Mouse (Mus musculus): Measurements from ENCODE around the gene Slc25a41. TPM values are rescaled to one million over a fixed set of nuclear protein-coding genes. Genes with fewer than 3 reads are reported as not detected.
A peak's percentile ranks its signal among the peaks of the same experiment; 100 is the strongest.
"Not testable (repeated sequence)": the region's sequence is repeated elsewhere in the genome, so short reads cannot be mapped to it uniquely, and the experiment has no call there.

Slc25a41 gene
- polyA plus RNA-seq, 1 experiment from 2014 or later = not detected

DNA sequence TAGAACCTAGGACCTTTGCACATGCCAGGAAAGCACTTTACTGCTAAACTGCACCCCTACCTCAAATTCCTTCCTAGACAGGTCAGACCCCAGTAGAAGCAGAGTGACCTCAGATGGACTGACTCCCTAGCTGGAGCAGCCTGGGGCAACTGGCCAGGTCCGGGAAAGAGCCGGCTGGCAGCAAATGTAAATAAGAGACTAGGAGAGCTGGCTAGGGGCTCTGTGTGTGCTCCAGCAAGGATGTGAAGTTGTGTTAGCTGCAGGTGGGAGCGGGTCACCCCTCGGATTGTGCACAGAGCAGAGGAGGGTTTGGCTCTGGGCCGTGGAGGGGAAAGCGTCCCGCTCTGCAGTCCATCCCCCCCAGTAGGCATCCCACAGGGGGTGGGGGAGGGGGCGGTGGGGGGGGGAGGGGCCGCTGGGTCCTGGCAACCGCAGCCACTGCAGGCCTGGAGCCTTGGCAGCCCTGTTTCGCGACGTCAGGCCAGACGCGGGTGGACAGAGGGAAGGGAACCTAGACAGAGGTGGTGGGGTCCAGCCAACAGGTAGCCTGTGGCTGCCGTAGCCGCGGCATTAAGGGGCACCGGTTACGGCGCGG, 17.5 kb upstream of the Slc25a41 start, which contains the start of gene Crb3:
Crb3 (plus strand) TSS at position 215 of the 595 bp plus-strand sequence.
- Histone ChIP-seq H3K4me2 (ENCODE audit: low read depth, low read length) (peak within 1 kb of the TSS; percentile 58), H3K9ac (replicated peaks; ENCODE audit: low read depth, low read length) (peak within 1 kb of the TSS; percentile 67), H3K4me1 (ENCODE audit: control insufficient read depth, insufficient read depth, low read length) (peaks cover 8% of the 10 kb centered on the region; the same call in 1 of the 2 replicates), H3K4me3 (ENCODE audit: low read depth, low read length) (peak within 1 kb of the TSS; percentile 78), H3K36me3 (ENCODE audit: control insufficient read depth, insufficient read depth, low read length) (peaks cover 10% of the 10 kb centered on the region; the same call in 1 of the 2 replicates), H3K9me3 (ENCODE audit: control insufficient read depth, low read length) (no peaks in the 10 kb centered on the region), H3K27ac (ENCODE audit: low read depth, low read length) (peak within 1 kb of the TSS; percentile 70), H3K27me3 (ENCODE audit: control insufficient read depth, insufficient read depth, low read length) (peaks cover 23% of the 10 kb centered on the region)
- WGBS = 0% methylated on average over 19 of the region's 22 CpGs
- peak; percentile 19 for ATAC-seq (ENCODE audit: low read depth)

GRCm38 (mm10) chr17:57056246-57056645, 14.8 kb upstream of the Slc25a41 start:
- Histone ChIP-seq H3K36me3 (ENCODE audit: control insufficient read depth, insufficient read depth, low read length) (peaks cover 26% of the 10 kb centered on the region), H3K4me3 (ENCODE audit: low read depth, low read length) (no peak overlapping the region), H3K9ac (replicated peaks; ENCODE audit: low read depth, low read length) (no peak overlapping the region), H3K4me1 (ENCODE audit: control insufficient read depth, insufficient read depth, low read length) (0 out of 2 replicates have a peak, but pooled peaks cover 3% of the 10 kb centered on the region), H3K27me3 (ENCODE audit: control insufficient read depth, insufficient read depth, low read length) (peaks cover 1% of the 10 kb centered on the region; the same call in 1 of the 2 replicates), H3K4me2 (ENCODE audit: low read depth, low read length) (no peak overlapping the region), H3K27ac (ENCODE audit: low read depth, low read length) (no peak overlapping the region), H3K9me3 (ENCODE audit: control insufficient read depth, low read length) (no peaks in the 10 kb centered on the region)
- 90% methylated on average over 3 of the region's 3 CpGs for WGBS
- no peak for ATAC-seq (ENCODE audit: low read depth)

DNA sequence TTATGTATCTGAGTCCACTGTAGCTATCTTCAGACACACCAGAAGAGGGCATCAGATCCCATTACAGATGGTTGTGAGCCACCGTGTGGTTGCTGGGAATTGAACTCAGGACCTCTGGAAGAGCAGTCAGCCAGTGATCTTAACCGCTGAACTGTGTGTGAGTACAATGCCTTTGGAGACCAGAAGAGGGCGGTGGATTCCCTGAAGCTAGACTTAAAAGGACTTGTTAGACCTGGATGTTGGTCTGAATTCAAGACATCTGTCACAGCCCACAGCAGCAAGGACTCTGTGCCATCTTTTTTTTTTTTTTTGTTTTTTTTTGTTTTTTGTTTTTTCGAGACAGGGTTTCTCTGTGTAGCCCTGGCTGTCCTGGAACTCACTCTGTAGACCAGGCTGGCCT, 10.2 kb upstream of the Slc25a41 start:
- not testable (repeated sequence) for H3K9me3 ChIP-seq (ENCODE audit: control insufficient read depth, low read length); H3K4me2 ChIP-seq (ENCODE audit: low read depth, low read length); H3K27ac ChIP-seq (ENCODE audit: low read depth, low read length); H3K4me3 ChIP-seq (ENCODE audit: low read depth, low read length); H3K4me1 ChIP-seq (ENCODE audit: control insufficient read depth, insufficient read depth, low read length); H3K9ac ChIP-seq (replicated peaks; ENCODE audit: low read depth, low read length); ATAC-seq (ENCODE audit: low read depth); H3K27me3 ChIP-seq (ENCODE audit: control insufficient read depth, insufficient read depth, low read length)
- H3K36me3 ChIP-seq (ENCODE audit: control insufficient read depth, insufficient read depth, low read length) = peaks cover 31% of the 10 kb centered on the region
- 91% methylated on average over 4 of the region's 4 CpGs for WGBS

DNA sequence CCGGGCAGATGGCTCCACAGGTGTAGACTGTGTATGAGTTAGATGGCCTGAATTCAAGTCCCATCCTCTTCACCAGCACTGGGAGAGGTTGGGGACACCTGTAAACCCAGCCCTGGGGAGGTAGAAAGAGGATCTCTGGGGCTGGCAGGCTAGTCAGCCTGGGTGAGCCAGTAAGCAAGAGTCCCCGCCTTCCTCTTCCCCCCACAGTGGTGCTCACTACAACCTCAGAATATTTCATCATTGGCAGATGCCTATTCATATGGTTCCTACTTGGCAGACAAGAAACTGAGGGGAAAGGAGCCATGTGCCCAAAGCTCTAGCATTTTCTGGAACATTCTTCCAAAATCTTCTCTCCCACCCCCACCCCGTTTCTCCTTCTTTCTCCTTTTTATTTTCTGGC, 7.4 kb upstream of the Slc25a41 start:
- WGBS = 94% methylated on average over 3 of the region's 3 CpGs
- ATAC-seq (ENCODE audit: low read depth) = no peak
- H3K27ac ChIP-seq (ENCODE audit: low read depth, low read length) = no peak overlapping the region
- H3K4me1 ChIP-seq (ENCODE audit: control insufficient read depth, insufficient read depth, low read length) = no peaks in the 10 kb centered on the region
- no peak overlapping the region for H3K4me2 ChIP-seq (ENCODE audit: low read depth, low read length)
- no peaks in the 10 kb centered on the region for H3K27me3 ChIP-seq (ENCODE audit: control insufficient read depth, insufficient read depth, low read length)
- H3K4me3 ChIP-seq (ENCODE audit: low read depth, low read length) = no peak overlapping the region
- peaks cover 27% of the 10 kb centered on the region for H3K36me3 ChIP-seq (ENCODE audit: control insufficient read depth, insufficient read depth, low read length)
- H3K9ac ChIP-seq (replicated peaks; ENCODE audit: low read depth, low read length) = no peak overlapping the region
- H3K9me3 ChIP-seq (ENCODE audit: control insufficient read depth, low read length) = no peaks in the 10 kb centered on the region

- no peaks in the 10 kb centered on the region for H3K9me3 ChIP-seq (ENCODE audit: control insufficient read depth, low read length)
- H3K9ac ChIP-seq (replicated peaks; ENCODE audit: low read depth, low read length) = no peak overlapping the region
- no peak overlapping the region for H3K27ac ChIP-seq (ENCODE audit: low read depth, low read length)
- no peak for ATAC-seq (ENCODE audit: low read depth)
- peaks cover 15% of the 10 kb centered on the region for H3K36me3 ChIP-seq (ENCODE audit: control insufficient read depth, insufficient read depth, low read length)
- H3K4me1 ChIP-seq (ENCODE audit: control insufficient read depth, insufficient read depth, low read length) = no peaks in the 10 kb centered on the region
- no peak overlapping the region for H3K4me3 ChIP-seq (ENCODE audit: low read depth, low read length)
- WGBS = 26% methylated on average over 5 of the region's 5 CpGs
- no peaks in the 10 kb centered on the region for H3K27me3 ChIP-seq (ENCODE audit: control insufficient read depth, insufficient read depth, low read length)
- H3K4me2 ChIP-seq (ENCODE audit: low read depth, low read length) = no peak overlapping the region
Observed at GRCm38 (mm10) chr17:57047406-57047805, 6.0 kb upstream of the Slc25a41 start.

DNA sequence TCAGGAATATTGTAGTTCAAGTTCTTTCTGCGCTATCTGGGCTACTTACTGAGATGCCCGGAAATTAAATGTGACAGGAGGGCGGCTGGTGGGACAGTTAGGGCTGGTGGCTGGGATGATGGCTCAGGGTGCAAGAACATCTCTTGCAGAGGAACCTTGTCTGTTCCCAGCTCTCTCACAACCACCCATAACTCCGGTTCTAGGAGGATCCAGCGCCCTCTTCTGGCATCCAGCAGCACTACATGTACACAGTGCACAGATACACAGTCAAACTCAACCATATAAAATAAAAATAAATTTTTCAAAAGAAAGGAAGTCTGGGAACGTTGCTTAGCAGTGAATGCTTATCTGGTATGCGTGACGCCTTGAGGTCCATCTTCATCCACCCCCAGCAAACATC, 2.5 kb downstream of the Slc25a41 start:
- H3K4me1 ChIP-seq (ENCODE audit: control insufficient read depth, insufficient read depth, low read length) = no peaks in the 10 kb centered on the region
- H3K4me2 ChIP-seq (ENCODE audit: low read depth, low read length) = no peak overlapping the region
- H3K27ac ChIP-seq (ENCODE audit: low read depth, low read length) = no peak overlapping the region
- H3K27me3 ChIP-seq (ENCODE audit: control insufficient read depth, insufficient read depth, low read length) = no peaks in the 10 kb centered on the region; the same call in 1 of the 2 replicates
- no peak for ATAC-seq (ENCODE audit: low read depth)
- no peak overlapping the region for H3K9ac ChIP-seq (replicated peaks; ENCODE audit: low read depth, low read length)
- no peaks in the 10 kb centered on the region for H3K36me3 ChIP-seq (ENCODE audit: control insufficient read depth, insufficient read depth, low read length)
- no peaks in the 10 kb centered on the region for H3K9me3 ChIP-seq (ENCODE audit: control insufficient read depth, low read length)
- H3K4me3 ChIP-seq (ENCODE audit: low read depth, low read length) = no peak overlapping the region
- WGBS = 37% methylated on average over 8 of the region's 8 CpGs

GRCm38 (mm10) chr17:57032854-57033253, 8.6 kb downstream of the Slc25a41 start:
- H3K4me3 ChIP-seq (ENCODE audit: low read depth, low read length) = no peak overlapping the region
- 86% methylated on average over 4 of the region's 4 CpGs for WGBS
- H3K4me2 ChIP-seq (ENCODE audit: low read depth, low read length) = no peak overlapping the region
- no peak overlapping the region for H3K9ac ChIP-seq (replicated peaks; ENCODE audit: low read depth, low read length)
- H3K27ac ChIP-seq (ENCODE audit: low read depth, low read length) = no peak overlapping the region
- ATAC-seq (ENCODE audit: low read depth) = no peak
- peaks cover 12% of the 10 kb centered on the region for H3K4me1 ChIP-seq (ENCODE audit: control insufficient read depth, insufficient read depth, low read length)
- H3K36me3 ChIP-seq (ENCODE audit: control insufficient read depth, insufficient read depth, low read length) = no peaks in the 10 kb centered on the region; the same call in 1 of the 2 replicates
- no peaks in the 10 kb centered on the region for H3K9me3 ChIP-seq (ENCODE audit: control insufficient read depth, low read length)
- H3K27me3 ChIP-seq (ENCODE audit: control insufficient read depth, insufficient read depth, low read length) = no peaks in the 10 kb centered on the region; the same call in 1 of the 2 replicates

DNA sequence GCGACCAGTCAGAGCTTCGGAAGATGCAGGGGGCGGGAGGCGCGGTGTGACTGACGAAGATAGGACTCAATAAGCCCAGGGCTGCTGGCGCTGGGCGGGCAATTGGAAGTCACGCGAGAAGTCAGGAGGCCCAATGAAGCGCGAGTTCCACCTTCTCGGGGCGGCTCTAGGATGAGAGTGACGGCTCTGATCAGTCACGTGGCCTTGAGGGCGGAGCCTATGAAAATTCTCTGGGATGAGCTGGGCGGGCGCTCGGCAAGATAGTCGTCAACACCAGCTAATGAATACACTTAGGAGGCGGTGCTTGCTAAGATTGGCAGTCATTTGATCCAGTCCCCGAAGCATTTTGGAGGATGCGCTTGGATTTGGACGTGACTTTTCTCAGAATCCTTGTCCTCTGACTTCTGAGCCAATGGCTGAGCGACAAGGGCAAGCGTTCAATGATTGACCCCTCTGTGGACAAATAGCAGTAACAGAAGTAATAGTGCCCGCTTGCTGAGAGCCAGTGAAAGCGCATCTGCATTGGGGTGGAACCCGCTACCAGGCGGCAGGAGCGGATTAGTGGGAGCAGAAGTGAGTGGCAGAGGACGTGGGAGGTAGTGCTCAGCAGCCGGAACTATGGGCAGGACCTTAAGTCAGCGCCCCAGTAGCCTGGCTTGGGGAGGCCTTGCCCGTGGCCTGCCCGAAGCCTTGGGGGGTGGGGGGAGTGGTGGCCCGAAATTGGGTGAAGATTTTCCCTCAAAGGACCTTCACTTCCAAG, 9.6 kb downstream of the Slc25a41 start:
- Histone ChIP-seq H3K4me2 (ENCODE audit: low read depth, low read length) (peak overlapping the region; percentile 99), H3K4me3 (ENCODE audit: low read depth, low read length) (peak overlapping the region; percentile 91), H3K27me3 (ENCODE audit: control insufficient read depth, insufficient read depth, low read length) (no peaks in the 10 kb centered on the region; the same call in 1 of the 2 replicates), H3K9ac (replicated peaks; ENCODE audit: low read depth, low read length) (peak overlapping the region; percentile 99), H3K9me3 (ENCODE audit: control insufficient read depth, low read length) (no peaks in the 10 kb centered on the region), H3K27ac (ENCODE audit: low read depth, low read length) (peak overlapping the region; percentile 71), H3K4me1 (ENCODE audit: control insufficient read depth, insufficient read depth, low read length) (peaks cover 12% of the 10 kb centered on the region), H3K36me3 (ENCODE audit: control insufficient read depth, insufficient read depth, low read length) (peaks cover 9% of the 10 kb centered on the region)
- under 1% methylated on average over 36 of the region's 38 CpGs for WGBS
- peak; percentile 98 for ATAC-seq (ENCODE audit: low read depth)
